Mouse (Mus musculus): Measurements from ENCODE around the gene Olfr524.

Olfr524 gene

DNA sequence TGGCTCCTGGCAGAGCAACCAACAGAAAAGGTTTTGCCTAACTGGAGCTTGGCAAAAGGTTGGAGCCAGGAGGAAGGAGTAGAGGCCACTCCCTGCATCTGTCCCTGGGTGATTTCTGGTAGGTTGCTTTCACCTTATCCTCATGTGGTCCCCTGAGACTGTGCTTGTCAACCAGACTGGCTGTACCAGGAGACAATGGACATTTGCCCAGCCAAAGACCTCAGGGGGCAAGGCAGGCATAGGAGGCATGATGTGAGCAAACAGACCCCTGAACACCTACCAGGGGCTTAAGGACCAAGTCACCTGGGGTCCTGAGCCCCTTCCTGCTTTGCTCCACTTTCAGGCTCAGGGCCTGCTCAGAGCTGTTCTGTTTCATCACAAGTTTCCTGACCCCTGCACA, at the start of gene Olfr524:
TSS of gene Olfr524 (minus strand) at position 101 of the 400 bp plus-strand sequence.
- no peak for DNase-seq (ENCODE audit: inconsistent age in 2 of 2, low spot score in 1 of 2)

DNA sequence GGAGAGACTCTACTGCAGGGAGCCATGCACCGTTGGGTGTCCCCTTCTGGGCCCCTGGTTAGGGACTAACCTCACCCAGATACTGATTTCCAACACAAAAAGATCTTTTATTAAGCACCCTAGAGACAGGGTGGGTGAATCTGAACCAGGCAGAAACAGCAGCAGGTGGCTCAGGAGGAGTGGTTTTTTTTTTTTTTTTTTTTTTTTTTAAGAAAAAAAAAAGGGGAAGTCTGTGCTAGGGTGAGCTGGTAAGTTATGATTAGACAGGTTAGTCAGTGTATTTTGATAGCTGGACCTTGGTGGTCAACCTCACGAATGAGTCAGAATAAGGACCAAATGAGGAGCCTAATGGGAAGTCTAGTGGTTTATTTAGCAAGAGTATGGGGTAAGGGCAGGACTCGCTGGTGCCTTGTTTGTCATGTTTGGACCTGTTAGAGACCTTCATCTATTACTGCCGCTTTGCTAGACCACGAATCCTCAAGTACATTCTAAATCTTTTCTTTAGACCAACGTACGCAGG, 48.1 kb upstream of the Olfr524 start:
- no peak for DNase-seq (ENCODE audit: inconsistent age in 2 of 2, low spot score in 1 of 2)

DNA sequence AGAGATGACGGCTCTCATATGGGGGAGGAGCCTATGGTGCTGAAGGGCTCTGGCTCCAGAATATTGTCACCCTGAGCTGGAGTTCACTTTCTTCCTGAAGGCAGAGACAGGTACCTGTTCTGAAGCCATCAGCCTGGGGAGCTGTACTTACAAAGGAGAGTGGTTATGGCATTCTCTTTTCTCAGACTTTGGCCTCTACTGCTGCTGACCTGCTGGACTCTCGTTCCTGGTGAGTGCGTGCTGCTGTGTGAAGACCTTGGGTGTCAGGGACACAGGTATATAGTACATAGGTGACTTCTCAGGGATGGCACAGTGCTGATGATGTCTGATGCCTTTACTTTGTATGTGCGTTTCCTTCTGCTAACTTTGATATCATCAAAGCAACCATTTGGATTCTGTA, 41.5 kb upstream of the Olfr524 start, which contains the start of gene 5830411N06Rik:
TSS of gene 5830411N06Rik (plus strand) at position 69 of the 400 bp plus-strand sequence.
- no peak for DNase-seq (ENCODE audit: inconsistent age in 2 of 2, low spot score in 1 of 2)

DNA sequence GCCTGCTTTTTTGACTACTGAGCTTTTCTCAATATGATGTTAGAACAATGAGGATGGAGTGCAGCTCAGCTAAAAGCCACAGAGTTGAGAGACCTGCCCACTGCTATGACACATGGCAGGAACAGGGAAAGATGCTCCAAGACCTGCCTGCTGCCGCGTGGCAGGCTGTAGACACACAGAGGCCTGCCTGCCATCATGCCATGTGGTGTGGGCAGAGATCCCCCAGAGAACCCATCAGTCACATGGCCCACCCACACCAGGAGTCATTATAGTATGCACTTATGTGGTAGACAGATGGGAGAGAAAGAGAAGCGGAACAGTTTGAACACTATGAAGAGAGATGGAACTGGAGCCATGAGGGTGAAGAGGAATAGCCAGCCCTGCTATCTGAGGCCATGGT, 27.9 kb upstream of the Olfr524 start:
- DNase-seq (ENCODE audit: inconsistent age in 2 of 2, low spot score in 1 of 2), result no peak

DNA sequence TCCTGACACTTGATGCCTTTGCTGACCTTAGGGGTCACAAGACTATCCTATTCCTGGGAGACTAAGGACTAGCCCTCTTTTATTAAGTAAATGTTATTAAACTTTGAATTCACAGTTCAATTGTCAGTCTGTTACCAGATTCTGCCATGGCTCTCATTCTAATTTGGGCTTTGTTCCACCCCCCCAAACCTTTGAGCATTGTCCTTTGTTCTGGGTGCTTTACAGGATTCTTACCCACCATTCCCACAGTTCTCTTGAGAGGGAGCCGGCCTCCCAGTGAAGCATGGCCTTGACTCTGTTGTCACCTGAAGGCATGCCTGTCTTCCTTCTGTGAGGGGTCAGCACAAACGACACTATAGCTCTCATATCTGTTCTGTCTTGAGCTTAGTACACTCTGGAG, 25.3 kb upstream of the Olfr524 start:
- no peak for DNase-seq (ENCODE audit: inconsistent age in 2 of 2, low spot score in 1 of 2)

DNA sequence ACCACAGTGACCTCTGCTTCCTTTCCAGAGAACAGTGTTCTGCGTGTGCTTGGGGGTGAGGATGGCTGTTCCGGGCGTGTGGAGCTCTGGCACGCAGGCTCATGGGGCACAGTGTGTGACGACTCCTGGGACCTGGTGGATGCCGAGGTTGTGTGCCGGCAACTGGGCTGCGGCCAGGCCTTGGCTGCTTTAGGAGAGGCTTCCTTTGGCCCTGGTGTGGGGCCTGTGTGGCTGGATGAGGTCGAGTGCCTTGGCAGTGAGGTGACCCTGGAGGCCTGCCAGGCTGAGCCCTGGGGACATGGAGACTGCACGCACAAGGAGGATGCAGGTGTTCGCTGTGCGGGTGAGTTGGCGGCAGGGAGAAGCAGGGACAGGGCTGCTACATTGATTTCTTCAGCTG, 22.7 kb upstream of the Olfr524 start:
- peak in 1 of 2 experiments; percentile 63 for DNase-seq (ENCODE audit: inconsistent age in 2 of 2, low spot score in 1 of 2)

DNA sequence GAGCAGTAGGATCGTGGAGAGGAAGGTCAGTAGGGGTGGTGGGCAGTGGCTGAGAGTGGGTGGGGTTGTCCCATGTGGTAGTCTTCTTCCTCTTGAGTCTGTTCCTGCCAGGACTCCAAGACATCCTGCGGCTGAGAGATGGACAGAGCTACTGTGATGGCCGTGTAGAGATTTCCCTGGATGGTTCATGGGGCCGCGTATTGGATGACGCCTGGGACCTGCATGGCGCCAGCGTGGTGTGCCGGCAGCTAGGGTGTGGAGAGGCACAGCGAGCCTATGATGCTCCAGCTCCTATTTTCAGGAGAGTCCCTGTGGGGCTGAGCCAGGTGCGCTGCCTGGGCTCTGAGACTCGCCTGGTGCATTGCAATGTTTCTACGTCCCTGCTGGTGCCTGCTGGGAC, 18.4 kb upstream of the Olfr524 start:
- no peak for DNase-seq (ENCODE audit: inconsistent age in 2 of 2, low spot score in 1 of 2)

DNA sequence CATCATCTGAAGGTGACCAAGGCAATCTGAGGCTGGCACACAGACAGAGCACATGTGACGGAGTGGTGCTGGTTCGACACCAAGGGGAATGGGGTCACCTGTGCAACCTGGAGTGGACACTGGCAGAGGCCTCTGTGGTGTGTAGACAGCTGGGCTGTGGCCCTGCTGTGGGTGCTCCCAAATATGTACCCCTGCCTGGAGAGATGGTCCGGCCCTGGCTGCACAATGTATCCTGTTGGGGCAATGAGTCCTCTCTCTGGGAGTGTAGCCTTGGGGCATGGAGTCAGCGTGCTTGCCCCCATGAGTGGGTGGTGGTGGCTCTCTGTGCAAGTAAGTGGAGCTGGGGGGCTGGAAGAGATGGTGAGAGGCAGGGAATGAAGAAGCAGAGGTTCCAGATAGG, 14.6 kb upstream of the Olfr524 start:
- no peak for DNase-seq (ENCODE audit: inconsistent age in 2 of 2, low spot score in 1 of 2)

DNA sequence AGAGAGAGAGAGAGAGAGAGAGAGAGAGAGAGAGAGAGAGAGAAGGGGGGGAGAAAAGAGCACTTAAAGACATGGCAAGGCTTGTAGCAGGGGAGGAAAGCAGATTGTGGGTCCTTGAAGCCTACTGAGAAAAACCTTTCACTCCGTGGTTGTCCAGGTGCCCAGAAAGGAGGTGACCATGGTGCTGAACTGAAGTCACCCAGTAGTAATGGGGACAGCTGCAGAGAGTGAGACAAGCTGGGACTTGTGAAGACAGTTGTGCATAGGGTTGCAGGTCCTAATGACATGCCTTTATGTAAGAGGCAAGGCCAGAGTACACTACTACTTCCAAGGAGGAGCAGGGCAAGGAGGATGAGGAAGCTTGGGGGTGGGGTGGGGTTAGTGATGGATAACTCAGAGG, 13.5 kb upstream of the Olfr524 start:
- no peak for DNase-seq (ENCODE audit: inconsistent age in 2 of 2, low spot score in 1 of 2)

DNA sequence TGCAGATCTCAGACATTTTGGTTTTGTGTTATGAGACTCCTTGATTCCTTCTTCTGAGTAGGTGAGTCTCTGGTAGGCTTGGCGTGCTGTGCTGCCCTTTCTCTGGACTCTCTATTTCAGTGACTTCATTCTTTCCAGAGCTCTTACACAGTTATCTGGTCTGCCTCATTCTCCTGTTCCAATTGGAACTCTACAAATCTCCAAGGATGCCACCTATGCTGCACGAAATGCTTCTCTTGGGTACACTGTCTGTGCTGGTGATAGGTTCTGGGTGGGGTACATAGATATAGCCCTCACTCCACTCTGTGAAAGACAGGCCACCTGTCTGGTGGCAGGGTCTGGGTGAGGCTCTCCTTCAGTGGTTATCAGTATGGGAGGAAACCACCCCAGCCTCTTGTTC, 12.2 kb upstream of the Olfr524 start, which contains the start of gene Cd163l1:
TSS of gene Cd163l1 (plus strand) at position 301 of the 400 bp plus-strand sequence.
- no peak for DNase-seq (ENCODE audit: inconsistent age in 2 of 2, low spot score in 1 of 2)

DNA sequence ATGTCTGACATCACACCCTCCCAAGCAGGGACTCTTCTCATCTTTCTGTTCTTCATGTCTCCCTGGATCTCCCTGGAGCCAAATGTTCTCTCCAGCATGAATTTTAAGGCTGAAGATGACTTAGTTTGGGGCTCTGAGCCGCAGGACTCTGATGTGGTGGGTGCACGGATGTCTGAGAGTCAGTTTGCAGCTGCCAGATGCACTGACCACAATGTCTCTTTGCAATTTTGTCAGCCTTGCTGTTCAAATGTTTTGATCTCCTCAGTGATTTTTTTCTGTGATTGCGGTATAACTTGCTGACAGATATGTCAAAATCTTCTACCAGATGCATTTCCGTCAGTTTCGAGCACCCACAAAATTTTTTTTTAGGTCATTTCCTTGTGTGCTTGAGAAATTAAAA, 8.1 kb upstream of the Olfr524 start:
- no peak for DNase-seq (ENCODE audit: inconsistent age in 2 of 2, low spot score in 1 of 2)

DNA sequence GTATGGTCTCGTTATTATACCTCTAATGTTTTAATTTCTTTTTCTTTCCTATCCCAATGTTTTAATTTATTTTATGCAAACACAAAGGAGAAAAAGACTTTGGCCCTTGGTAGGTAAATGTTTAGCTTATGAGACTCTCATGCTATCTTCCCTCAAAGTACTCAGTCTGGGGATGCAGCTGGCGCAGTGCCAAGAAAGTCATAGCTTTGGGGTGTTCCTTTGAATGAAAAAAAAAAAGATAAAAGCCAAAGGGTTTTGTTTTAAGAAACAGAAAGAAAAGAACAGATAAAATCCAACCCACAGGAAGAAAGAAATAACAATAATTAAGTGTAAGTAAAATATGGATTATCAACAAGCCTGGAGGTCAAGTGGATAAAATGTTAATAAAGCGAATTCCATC, 2.9 kb upstream of the Olfr524 start:
- no peak for DNase-seq (ENCODE audit: inconsistent age in 2 of 2, low spot score in 1 of 2)

DNA sequence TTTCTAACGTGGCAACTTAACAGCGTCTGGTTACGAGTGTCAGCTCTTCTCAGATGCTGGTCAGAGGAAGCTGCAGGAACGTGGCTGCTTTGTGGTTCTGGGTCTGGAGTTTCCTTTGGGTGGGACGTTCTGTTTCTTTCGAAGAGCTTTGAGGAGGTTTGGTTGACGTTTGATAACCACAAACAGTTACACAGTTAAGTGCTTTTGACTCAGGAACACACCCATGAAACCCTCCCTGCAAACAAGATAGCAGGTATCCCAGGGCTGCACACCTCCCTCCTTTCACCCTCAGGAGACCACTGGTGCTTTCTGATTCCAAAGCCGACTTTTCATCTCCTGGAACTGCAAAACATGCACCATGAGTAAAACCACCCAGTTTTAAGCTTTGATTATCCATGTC, 2.4 kb upstream of the Olfr524 start:
- DNase-seq (ENCODE audit: inconsistent age in 2 of 2, low spot score in 1 of 2), result no peak

DNA sequence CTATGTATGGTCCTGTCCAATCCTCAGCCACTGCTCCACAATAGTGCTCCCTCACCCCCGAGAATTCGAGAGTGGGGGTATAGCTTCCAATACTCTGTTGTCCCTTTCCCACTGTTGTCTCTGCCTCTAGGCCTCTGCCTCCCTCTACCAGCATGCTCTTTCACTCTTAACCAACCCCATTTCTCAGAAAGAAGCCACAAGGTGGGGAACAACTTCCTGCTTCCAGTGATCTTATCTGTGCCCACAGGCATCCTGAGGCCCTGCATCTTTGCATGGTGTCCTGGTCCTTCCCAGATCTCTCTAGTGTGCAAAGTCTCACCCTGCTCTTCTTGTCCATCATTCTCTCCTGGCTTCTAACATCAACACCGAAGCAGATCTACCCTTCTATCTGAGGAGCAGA, 1.1 kb upstream of the Olfr524 start:
- no peak for DNase-seq (ENCODE audit: inconsistent age in 2 of 2, low spot score in 1 of 2)

DNA sequence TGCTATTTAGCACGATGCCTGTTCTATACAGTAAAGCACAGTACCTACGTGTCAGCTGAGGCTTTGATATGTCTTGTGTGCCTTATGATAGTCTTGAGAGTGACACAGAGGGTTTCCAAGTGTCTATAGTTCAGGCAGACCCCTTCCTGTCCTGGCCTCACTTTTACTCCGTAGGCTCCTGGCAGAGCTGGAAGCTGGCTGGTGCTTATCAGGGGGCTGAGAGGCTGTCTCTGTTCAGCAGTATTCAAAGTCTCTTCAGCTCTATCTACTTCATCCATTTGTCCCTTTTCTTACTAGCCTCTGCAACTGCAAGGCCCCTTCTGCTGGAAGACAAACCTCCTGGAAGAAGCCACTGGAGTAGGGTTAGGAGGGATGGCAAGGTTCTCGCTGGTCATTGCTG, 4.7 kb downstream of the Olfr524 start:
- DNase-seq (ENCODE audit: inconsistent age in 2 of 2, low spot score in 1 of 2), result no peak

DNA sequence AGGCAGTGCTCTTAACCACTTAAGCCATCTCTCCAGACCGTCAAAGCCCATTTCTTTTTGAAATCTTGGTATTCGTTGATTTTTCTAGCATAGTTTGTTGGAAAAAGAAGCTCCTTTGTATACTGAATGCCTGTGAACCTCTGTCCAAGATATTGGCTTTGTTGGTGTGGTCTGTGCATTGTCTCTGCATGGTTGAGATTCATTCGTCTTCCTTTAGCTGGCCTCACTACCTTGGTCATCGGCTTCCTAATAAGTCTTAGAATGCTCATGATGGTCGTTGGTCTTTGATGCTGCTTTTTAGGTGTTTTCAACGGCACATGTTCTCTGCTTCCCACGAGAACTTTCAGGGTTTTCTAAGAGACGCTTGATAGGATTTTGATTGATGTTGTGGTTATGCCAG, 9.8 kb downstream of the Olfr524 start:
- no peak for DNase-seq (ENCODE audit: inconsistent age in 2 of 2, low spot score in 1 of 2)

DNA sequence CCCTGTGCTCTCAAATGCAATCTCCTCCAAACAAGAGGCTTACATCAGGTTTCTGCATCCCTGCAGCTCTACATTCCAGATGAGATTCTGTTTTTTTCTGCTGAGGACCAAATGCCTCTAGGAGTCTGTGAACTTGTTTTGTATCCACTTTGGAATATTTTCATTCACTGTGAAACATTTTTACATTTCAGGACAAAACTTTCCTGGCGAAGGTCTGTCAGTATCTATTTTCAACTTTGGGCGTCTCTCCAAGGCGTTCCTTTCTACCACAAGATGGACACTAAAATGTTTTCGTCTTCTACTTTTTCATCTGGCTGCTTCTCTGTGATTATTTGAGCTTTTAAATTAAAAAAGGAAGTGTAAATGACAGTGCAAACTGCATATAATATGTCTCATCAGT, 11.7 kb downstream of the Olfr524 start:
- no peak for DNase-seq (ENCODE audit: inconsistent age in 2 of 2, low spot score in 1 of 2)

DNA sequence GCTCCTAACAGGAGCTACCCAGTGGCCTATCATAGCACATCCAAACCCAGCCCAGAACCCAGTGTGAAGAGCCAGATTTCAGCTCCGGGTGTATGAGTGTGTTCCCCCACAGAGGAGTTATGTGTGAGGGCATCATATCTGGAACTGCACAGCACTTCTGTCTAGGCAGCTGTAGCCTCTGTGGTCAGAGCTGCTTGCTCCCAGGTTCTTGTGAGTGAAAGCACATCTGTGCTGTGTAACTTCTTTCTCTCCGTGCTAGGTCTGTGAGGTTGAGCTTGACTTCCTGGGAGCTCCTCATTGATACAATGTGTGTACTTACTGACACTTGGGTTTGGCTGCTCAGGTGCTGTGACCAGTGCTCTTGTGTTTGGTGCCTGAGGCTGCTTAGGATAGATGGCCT, 12.9 kb downstream of the Olfr524 start:
- no peak for DNase-seq (ENCODE audit: inconsistent age in 2 of 2, low spot score in 1 of 2)

DNA sequence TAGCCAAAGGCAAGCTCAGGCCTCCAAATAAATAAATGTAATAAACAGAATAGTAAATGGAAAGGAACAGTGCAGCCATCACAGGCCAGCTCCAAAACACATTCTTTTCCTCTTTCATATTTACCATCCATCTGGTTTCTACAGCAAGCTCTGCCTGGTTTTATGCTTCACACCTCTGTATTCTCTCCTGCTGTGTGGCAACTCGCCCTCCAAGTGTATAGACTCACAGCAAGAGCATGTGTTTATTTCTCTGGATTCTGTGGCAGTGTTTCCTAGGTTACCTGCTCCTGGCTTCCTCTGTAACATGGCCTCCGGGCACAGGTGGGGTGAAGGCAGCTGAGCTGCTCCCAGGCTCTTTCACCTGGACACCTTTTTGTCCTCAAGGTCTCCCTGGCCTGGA, 13.3 kb downstream of the Olfr524 start:
- DNase-seq (ENCODE audit: inconsistent age in 2 of 2, low spot score in 1 of 2), result no peak

DNA sequence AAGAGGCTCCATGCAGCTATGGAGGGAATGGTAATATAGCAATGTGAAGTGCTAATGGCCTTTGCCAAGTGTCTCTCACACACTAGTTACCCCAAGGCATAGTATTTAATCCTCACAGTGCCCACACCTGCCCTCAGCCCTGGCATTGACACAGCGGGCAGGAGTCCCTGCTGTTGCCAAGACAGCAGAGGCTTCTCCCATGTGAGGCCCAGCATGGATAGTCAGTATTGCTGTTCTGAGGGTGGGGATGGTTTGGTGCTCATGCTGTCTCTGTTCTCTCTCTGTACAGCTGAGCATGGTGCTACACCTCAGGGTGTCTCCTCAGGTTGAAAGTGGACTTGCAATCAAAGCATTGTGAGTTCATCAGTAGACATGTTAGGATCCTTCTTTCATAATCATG, 15.3 kb downstream of the Olfr524 start:
- DNase-seq (ENCODE audit: inconsistent age in 2 of 2, low spot score in 1 of 2), result no peak

DNA sequence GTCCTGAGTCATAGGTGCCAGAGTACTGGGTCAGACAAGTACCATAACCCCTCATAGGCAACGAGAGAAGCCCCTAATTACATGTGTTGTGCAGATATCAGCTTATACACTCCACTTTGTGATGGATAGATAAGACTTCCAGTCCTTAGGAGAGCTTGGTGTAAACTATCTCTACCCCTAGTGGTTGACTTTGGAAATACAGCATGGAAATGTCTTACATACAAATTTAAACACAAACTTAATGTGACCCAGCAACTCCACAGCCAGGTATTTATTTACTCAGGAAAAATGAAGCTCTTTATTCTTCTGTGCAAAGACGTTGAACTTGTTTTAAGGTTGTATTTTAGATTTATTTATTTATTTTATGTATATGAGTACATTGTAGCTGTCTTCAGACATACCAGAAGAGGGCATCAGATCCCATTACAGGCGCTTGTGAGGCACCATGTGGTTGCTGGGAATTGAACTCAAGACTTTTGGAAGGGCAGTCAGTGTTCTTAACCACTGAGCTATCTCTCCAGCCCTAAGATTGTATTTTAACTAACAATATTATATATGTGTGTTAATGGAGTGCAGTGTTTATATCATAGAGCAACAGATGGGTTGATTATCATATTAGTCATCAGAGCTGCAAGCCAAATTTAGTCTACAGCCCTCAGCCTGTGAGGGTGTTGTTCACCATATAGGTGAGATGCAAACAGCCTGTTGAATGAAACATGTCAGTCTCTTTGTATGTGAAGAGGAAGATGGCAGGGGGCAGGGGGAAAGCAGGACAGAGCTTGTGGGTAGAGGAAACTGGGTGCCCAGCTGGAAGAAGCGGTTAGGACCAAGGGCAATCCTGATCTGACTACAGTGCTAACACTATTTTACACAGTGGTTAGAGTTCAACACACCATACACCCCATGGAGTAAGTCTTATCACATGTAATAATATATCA, 17.1 kb downstream of the Olfr524 start:
- DNase-seq (ENCODE audit: inconsistent age in 2 of 2, low spot score in 1 of 2), result peak in 1 of 2 experiments; percentile 48

DNA sequence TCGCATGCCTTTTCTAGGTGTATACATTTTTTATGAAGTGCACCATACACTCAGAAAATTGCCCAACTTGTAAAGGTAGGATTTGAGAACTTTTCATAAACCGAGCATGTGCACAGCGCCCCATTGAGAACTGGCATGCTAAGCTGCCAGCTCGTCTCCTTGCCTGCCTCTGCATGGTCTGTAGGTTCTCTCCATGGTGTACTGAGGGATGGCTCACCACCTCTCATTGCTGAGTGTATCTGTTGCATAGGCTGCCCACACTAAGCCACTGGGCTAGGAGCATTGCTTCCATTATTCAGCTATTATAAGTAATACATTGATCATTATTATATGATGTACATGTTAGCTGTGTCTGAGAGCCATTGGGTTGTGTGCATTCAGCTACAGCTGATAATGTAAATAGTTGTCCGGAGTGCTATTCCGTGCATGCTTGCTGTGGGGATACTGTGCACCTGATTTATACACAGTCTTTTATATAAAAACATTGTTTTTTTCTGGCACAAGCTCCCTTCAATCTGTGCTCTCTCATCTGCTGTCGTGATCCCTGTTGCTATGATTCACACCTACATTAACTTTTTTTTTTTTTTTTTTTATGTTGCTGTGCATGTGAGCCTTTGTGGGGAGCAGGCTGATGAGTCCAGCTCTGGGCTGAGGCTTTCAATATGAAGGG, 17.9 kb downstream of the Olfr524 start:
- DNase-seq (ENCODE audit: inconsistent age in 2 of 2, low spot score in 1 of 2), result no peak
